Mouse (Mus musculus) splenic B cell, adult 2 months (primary cell): ENCODE results near the gene Tent5a.

Experiments
- DNase-seq: peaks from one replicate; pipeline ENCODE4 v3.0.0-alpha.2; 2011; ENCODE audit warnings: low read depth, low spot score
- H3K27me3 ChIP-seq: 2 replicates; pipeline ENCODE4 v1.6.1; 2012; ENCODE audit warnings: mild to moderate bottlenecking, low read length, moderate library complexity, mixed read lengths; ENCODE audit not compliant: control insufficient read depth, poor library complexity, insufficient read depth, severe bottlenecking
- H3K36me3 ChIP-seq: 2 replicates; pipeline ENCODE4 v1.6.1; 2012; ENCODE audit warnings: mild to moderate bottlenecking, low read length, moderate library complexity, mixed read lengths; ENCODE audit not compliant: control insufficient read depth, poor library complexity, insufficient read depth, severe bottlenecking

Tent5a gene

DNA sequence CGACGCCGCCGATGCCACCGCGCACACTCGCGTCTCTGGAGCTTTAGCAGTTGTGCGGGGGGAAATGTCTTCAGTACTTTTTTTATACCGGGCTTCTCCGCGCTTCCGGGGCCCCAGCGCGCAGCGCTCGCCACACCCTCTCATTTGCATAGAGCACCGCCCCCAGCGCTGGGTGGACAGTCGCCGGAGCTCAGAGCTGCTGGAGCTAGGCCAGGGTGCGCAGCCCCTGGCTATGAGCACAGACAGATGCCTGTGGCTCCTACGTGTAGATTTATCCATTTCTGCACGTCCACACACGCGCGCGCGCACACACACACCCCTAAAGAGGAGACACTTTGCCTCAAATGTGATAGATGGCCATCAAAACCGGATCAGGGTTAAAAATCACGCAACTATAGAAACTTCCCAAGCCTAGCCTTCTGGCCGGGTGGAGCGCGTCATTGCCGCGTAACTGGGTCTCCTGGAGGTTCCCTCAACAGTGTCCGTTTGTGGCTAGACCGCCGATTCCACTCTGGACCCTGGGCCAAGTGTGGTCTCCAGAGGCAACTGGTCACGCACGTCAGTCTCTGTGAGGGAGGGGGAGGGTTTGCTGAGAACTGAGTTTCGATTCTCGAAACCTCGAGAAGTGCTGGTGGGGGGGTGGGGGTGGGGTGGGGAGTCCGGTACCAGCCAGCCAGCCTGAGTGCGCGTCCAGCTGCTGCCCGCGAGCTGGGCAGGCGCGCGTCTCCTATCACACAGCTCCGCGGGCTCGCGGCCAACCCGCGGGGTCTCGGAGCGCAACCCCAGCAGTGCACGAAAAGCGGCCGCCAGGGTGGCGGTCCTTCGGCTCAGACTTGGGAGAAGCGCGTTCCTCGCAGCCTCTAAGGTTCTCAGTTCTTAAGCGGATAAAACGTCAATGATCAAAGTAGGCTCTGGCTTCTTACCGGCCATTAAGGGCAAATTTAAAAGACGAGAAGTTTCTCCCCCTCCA, at the start of gene Tent5a:
Gene Tent5a, minus strand, starts transcription at position 107 of the 970 bp plus-strand sequence.
- DNase-seq = peak; percentile 92
- Histone ChIP-seq H3K27me3 (no peaks in the 10 kb centered on the region), H3K36me3 (peaks cover 7% of the 10 kb centered on the region)

DNA sequence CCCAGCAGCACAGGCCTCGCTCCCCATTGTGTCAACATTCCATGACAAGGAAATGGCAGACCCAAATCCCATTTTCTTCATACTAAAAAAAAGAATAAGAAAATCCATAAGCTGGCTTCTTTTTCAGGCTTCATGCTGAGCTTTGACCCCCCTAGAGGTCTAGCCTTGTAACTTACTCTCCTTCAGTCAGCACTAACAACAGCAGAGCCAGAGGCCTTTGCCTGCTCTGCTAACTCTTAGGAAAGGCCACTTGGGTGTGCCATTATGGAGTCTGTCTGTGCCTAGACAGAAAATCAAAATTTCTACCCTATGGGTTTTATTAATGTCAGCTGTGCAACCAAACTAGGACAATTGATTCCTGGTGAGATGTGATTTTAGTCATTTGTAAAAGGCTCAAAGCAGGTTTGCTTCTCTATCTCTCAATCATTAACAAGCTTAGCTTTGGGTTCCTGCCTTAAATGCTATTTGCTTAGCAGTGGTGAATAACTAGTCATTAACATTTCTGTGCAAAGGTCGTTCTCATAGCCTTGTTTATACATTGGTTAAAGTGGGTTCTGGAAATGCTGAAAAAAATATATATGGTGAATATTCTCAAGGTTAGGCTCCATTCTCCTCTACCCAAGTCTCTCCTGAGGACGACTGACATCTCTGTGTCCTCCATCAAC, 49.6 kb upstream of the Tent5a start:
- DNase-seq = no peak
- Histone ChIP-seq H3K36me3 (no peaks in the 10 kb centered on the region), H3K27me3 (no peaks in the 10 kb centered on the region)

DNA sequence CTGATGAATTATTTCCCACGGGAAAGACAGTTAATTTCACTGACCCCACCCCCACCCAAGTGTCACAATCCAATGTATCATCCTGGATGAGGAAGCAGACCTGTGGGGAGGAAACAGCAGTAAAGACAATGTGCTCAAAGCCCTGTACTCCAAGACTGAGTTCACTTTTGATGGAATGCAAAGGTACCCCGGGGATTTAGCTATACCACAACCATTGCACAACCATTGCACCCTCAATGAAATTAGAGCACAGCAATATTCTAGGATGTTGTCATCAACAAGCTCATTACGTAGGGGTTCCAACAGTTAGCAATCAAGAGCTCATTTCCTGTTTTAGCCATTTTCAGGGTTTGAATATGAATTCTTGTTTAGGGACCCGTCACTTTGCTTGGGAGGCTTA, 48.0 kb upstream of the Tent5a start:
- H3K36me3 ChIP-seq = no peaks in the 10 kb centered on the region
- no peak for DNase-seq
- no peaks in the 10 kb centered on the region for H3K27me3 ChIP-seq

DNA sequence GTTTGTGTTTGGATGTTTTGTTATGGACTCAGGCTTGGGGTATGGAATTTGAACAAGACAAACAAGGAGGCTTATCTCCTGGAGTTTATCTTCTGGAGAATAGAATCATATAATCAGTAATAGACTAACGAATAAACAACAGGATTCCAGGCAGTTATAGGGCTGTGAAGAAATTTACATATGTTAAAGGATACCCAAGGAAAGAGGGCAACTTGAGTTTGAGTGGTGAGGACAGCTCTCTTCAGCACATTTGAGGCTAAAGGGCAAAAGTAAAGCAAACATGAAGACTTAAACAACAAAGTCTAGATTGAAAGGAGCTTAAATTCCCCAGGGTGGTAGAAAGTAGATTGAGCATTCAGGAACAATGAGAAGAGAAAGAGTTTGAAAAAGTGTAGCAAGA, 44.9 kb upstream of the Tent5a start:
- H3K36me3 ChIP-seq = no peaks in the 10 kb centered on the region
- DNase-seq = no peak
- no peaks in the 10 kb centered on the region for H3K27me3 ChIP-seq

DNA sequence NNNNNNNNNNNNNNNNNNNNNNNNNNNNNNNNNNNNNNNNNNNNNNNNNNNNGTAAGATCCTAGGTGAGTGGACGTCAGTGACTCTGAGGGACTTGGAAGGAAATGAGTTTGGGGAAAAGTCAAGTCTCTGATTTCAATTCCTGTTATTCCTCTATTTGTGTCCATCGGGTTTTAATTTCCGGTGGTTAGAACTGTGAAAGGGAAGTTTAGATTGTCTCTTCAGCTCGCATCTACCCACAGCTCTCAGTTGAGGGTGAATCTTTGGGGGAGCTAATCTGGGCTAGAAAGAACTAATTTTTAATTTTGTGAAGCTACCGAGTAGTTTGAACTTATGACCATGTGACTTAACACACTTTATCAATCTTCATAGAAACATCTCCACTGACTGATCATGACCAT, 42.4 kb upstream of the Tent5a start:
- no peak for DNase-seq
- Histone ChIP-seq H3K27me3 (no peaks in the 10 kb centered on the region), H3K36me3 (no peaks in the 10 kb centered on the region)

DNA sequence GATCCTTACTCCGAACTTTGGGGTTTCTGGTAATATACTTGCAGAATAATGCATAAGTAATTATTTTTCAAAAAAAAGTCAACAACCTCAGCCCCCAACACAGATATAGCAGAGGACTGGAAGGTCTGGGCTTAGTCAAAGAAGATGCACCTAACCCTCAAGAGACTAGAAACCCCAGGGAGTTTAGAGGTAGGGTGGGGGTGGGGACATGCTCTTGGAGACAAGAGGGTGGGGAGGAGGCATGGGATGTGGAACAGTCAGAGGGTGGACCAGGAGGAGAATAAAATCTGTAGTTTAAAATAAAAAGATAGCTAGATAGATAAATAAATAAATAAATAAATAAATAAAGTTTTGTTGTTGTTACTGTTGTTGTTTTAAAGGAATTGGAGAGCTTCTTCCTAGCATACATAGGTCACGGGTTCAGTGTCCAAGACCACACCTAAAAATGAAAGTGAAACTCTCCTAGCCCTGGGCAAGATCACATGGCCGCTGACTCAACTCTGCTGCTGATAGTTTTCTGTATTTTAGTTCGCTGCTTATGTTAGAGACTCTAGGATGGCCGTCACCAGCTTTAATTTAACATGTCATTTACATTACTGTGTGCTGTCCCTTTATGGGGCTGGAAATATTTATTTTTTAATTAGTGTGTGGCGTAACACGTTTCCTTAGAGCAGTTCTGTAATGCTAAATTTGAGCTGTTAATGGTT, 30.2 kb upstream of the Tent5a start:
- DNase-seq = no peak
- H3K27me3 ChIP-seq = no peaks in the 10 kb centered on the region
- H3K36me3 ChIP-seq = no peaks in the 10 kb centered on the region

DNA sequence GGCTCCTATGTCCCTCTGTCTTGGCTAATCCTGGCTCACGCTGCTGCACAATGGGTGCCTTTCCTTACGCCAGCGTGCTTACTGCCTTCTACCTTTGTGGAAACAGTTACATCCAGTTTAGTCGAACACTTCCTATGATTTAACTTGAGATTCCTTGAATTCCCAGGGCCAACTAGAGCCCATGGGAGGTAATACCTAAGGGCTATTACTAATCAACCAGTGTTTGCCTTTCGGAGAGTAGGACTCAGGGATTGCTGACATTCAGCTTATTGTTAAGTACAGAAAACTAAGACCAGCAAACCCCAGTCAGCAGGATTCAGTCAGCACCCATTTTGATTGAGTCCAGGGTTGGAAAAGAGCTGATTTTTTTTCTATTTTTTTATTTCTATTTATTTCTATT, 28.4 kb upstream of the Tent5a start:
- Histone ChIP-seq H3K36me3 (no peaks in the 10 kb centered on the region), H3K27me3 (no peaks in the 10 kb centered on the region)
- DNase-seq = no peak

DNA sequence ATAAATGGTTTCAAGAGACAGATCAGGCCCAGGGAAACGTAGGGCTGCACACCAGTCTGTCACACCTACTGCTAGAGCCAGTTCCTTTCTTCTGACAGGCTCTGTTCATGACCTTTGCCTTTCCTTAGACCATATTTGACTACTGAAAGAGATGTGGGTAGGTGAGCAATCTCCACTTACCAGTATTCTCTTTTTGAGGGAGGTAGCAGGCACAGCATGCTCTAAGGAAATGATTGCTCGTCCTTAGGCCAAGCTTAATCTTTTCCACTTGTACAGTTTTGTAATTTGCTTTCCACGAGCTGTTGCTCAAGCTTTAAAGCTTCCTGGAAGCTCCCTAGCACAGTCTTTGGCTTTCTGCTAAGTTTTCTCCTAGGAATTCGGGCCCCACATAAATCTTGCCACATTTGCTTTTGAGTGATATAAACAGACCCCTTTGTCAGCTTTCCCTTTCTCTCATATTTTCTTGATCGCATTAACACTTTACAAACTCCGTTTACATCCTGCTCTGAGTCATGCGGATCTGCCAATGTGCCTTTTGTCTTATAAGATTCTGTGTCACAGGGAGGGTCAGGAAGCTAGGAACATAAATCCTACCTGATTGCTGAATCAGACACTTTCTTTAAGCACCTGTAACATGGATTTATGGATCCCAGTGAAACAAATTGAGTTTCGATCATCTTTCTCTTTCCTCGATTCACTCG, 20.8 kb upstream of the Tent5a start:
- H3K36me3 ChIP-seq = no peaks in the 10 kb centered on the region
- no peaks in the 10 kb centered on the region for H3K27me3 ChIP-seq
- DNase-seq = no peak

DNA sequence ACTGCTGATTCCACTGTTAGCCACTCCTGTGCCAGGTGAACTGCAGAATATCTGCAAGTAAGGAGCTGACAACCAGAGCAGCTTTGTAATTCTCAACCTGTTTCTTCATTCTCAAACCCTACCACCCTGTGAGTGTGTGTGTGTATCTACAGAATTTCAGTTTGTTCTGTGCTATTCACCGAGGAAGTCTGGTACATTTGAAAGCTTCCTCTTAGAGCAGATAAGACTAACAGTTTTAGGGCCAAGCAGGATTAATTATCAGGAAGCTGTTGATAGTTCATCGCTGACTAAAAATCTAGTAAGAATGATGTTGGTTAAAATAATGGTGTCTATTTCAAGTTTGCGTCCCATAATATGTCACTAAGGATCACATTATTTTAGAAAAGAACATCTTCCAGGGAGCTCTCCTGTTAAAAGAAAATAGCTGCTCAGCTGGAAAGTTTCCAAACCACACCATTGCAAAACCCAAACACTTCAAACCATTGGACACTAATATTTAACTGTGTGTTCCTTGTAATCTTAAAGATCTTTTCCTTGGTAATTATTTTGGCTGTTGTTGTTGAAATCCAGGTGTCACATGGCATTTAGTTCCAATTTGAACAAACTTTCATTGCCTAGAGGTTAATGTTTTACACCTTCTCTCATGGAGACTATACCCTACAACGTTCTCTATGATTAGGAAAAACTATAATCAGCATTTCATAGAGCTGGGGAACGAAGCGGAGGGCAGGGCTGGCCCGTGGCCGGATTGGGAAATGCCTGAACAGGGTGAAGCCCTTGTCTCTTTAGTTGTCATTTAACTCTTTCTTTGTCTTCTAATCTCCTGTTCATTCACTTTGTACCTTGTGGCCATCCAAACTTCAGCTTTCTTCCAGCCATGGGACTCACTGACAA, 16.0 kb upstream of the Tent5a start:
- no peak for DNase-seq
- Histone ChIP-seq H3K27me3 (no peaks in the 10 kb centered on the region), H3K36me3 (no peaks in the 10 kb centered on the region)

DNA sequence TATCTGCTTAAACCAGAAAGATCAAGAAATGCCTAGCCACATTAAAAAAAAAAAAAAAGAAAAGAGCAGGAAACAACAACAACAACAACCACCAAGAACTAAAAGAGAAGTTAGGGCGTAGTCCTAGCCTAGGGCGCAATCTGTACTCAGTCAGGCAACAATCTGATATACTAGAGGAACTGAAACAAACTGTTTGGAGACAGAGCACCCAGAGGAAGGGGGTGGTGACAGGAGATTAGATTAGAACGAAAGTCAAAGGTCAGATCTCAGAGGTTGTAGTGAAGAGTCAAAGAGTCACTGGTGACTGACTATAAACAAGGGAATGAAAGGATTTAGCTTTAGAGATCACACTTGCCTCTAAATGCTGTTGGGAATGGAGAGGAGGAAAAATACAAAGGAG, 13.2 kb upstream of the Tent5a start:
- peak; percentile 70 for DNase-seq
- H3K27me3 ChIP-seq = no peaks in the 10 kb centered on the region
- no peaks in the 10 kb centered on the region for H3K36me3 ChIP-seq

DNA sequence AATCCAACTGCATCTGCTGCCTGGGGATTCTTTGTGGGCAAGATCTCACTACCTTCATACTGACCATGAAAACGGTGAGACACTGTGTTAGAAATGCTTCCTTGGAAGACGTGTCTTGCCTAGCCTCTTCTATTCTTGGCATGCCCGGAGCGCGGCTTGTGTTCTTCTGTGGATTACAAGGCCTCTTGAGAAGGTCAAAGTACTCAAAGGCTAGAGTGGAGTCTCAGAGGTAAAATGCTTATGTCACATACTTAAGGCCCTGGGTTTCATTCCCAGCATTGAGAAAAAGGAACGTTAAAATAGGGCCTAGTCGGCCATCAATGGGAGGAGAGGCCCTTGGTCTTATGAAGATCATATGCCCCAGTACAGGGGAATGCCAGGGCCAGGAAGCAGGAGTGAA, 8.9 kb upstream of the Tent5a start:
- no peaks in the 10 kb centered on the region for H3K36me3 ChIP-seq
- no peaks in the 10 kb centered on the region for H3K27me3 ChIP-seq
- DNase-seq = no peak

DNA sequence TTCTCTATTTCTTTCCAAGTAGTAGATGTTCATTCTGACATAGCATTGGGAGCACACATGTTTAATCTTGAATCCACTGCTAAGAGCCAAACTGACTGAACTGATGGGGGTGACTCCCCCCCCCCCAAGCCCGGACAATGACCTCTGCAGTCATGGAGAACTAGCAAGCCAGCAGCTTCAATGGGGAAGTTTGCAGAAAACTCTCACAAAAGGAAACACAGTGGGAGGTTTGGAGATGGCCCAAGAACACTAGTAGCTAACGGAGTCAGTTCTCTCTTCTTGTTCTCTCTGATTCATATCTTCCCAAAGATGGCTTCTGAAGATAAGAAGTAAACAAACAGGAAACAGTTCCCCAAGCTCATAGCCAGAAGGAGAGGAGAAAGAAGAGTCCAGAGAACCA, 4.4 kb upstream of the Tent5a start:
- no peak for DNase-seq
- no peaks in the 10 kb centered on the region for H3K27me3 ChIP-seq
- no peaks in the 10 kb centered on the region for H3K36me3 ChIP-seq

DNA sequence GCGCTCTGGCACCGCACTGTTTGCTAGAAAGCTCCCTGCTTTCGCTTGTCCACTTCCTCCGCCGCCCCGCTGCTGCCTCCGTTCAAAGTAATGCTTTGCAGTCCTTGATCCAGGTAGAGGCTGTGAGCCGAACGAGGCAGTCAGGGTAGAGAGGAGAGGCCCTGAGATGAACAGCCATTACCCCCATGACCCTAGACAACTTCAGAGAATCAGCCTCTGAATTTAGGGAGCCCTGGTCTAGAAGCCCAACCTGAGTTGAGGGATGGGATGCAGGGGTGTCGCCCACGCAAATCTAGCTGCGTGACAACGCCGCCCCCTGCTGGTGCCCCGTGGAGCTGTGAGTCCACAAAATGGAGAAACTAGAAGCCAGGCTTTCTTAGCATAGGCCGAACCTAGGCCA, 1.1 kb upstream of the Tent5a start:
- H3K27me3 ChIP-seq = no peaks in the 10 kb centered on the region
- peaks cover 7% of the 10 kb centered on the region for H3K36me3 ChIP-seq
- peak; percentile 90 for DNase-seq
